Mouse (Mus musculus): ENCODE results near the gene 4933425L06Rik. TPM values are rescaled to one million over a fixed set of nuclear protein-coding genes. Genes with fewer than 3 reads are reported as not detected.

Gene 4933425L06Rik
- total and polyA plus RNA-seq, 3 experiments: not detected

DNA sequence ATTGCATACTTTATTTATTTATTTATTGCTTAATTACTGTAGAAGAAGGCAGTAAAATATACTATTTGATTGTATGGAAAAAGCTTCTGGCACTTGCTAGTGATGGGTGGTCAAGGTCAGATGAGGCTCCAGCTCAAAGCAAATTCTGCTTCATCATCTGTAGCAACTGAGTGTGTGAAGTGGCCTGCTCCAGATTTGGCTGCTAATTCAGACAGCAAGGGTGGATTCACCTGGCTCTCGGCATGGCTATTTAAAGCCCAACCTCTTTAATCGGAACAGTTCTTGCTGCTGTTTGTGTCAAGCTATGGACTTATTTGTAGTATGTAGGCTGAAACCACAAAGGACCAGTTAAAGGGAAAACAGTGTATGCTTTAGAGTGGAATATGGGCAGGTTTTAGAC lies 50.9 kb downstream of the 4933425L06Rik start:
- Histone ChIP-seq H3K27me3 (ENCODE audit: control insufficient read depth in 1 of 2, insufficient read depth in 2 of 2, low read length in 2 of 2) (no peaks in the 10 kb centered on the region), H3K27ac (ENCODE audit: control insufficient read depth, low read depth, low read length) (no peak overlapping the region), H3K79me2 (ENCODE audit: control insufficient read depth, insufficient read depth, low read length, poor library complexity) (no peaks in the 10 kb centered on the region), H3K36me3 (ENCODE audit: control insufficient read depth in 1 of 2, insufficient read depth in 2 of 2, low read length in 2 of 2) (peaks cover 0 to 7% of the 10 kb centered on the region in 2 experiments; a peak in 2 of 4 replicates), H3K4me1 (ENCODE audit: control insufficient read depth in 1 of 2, insufficient read depth in 2 of 2, low read length in 2 of 2) (peaks cover 4 to 5% of the 10 kb centered on the region in 2 experiments; a peak in 3 of 4 replicates), H3K9ac (ENCODE audit: control insufficient read depth, low read depth, low read length, poor library complexity, severe bottlenecking) (no peak overlapping the region), H3K4me3 (ENCODE audit: control insufficient read depth in 1 of 2, insufficient read depth in 1 of 2, low read depth in 2 of 2, low read length in 2 of 2) (no peak overlapping the region), H3K9me3 (replicated peaks; ENCODE audit: insufficient read depth, low read length) (no peaks in the 10 kb centered on the region)
- no peak for DNase-seq (ENCODE audit: low read depth, low spot score)
- TF ChIP-seq ELF1 (IDR thresholded peaks at IDR 0.05; ENCODE audit: low read depth, low read length) (no peak), EP300 (IDR thresholded peaks at IDR 0.05; ENCODE audit: low read depth in 1 of 2, low read length in 2 of 2) (no peak), TBP (IDR thresholded peaks at IDR 0.05; ENCODE audit: low read depth, low read length) (no peak), ZC3H11A (IDR thresholded peaks at IDR 0.05; ENCODE audit: low read depth, low read length) (no peak), SIN3A (IDR thresholded peaks at IDR 0.05; ENCODE audit: low read length) (no peak), GATA1 (IDR thresholded peaks at IDR 0.05; ENCODE audit: low read depth, low read length) (no peak), MXI1 (IDR thresholded peaks at IDR 0.05; ENCODE audit: low read depth, low read length) (no peak), CHD2 (IDR thresholded peaks at IDR 0.05; ENCODE audit: low read length) (no peak), JUND (IDR thresholded peaks at IDR 0.05; ENCODE audit: low read depth, low read length) (no peak), MYB (IDR thresholded peaks at IDR 0.05; ENCODE audit: low read depth, low read length) (no peak), ZNF384 (IDR thresholded peaks at IDR 0.05; ENCODE audit: low read depth, low read length) (no peak), POLR2AphosphoS2 (IDR thresholded peaks at IDR 0.05; ENCODE audit: low read length) (no peak), CHD1 (IDR thresholded peaks at IDR 0.05; ENCODE audit: low read depth, low read length) (no peak), BHLHE40 (IDR thresholded peaks at IDR 0.05; ENCODE audit: borderline replicate concordance, low read depth, low read length) (no peak), ZKSCAN1 (IDR thresholded peaks at IDR 0.05; ENCODE audit: low read depth, low read length) (no peak)

DNA sequence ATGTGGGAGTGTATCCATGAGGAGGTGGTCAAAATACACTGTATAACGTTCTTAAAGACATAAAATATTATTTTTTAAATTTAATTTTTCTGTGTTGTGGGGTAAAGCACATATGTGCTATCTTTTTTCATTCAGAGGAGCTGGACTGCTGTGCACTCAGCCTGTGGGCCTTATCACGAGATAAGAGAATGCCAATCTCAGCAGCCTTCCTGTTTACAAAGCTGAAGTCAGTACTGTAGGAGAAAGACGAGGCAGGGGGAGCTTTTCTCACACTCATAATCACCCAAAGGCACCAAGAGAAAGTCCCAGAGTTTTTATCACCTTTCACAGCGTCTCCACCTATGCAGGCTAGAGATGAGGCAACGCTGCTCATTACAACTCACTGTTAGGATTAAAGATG lies 52.5 kb downstream of the 4933425L06Rik start:
- H3K27ac ChIP-seq (ENCODE audit: control insufficient read depth, low read depth, low read length): no peak overlapping the region
- H3K4me1 ChIP-seq (ENCODE audit: control insufficient read depth in 1 of 2, insufficient read depth in 2 of 2, low read length in 2 of 2): peaks cover 4 to 9% of the 10 kb centered on the region in 2 experiments; a peak in 3 of 4 replicates
- H3K4me3 ChIP-seq (ENCODE audit: control insufficient read depth in 1 of 2, insufficient read depth in 1 of 2, low read depth in 2 of 2, low read length in 2 of 2): no peak overlapping the region
- DNase-seq (ENCODE audit: low read depth, low spot score): peak; percentile 60
- peaks cover 0 to 10% of the 10 kb centered on the region in 2 experiments; a peak in 2 of 4 replicates for H3K36me3 ChIP-seq (ENCODE audit: control insufficient read depth in 1 of 2, insufficient read depth in 2 of 2, low read length in 2 of 2)
- no peak overlapping the region for H3K9ac ChIP-seq (ENCODE audit: control insufficient read depth, low read depth, low read length, poor library complexity, severe bottlenecking)
- no peaks in the 10 kb centered on the region for H3K27me3 ChIP-seq (ENCODE audit: control insufficient read depth in 1 of 2, insufficient read depth in 2 of 2, low read length in 2 of 2)
- no peaks in the 10 kb centered on the region for H3K79me2 ChIP-seq (ENCODE audit: control insufficient read depth, insufficient read depth, low read length, poor library complexity)
- TF ChIP-seq RAD21 (IDR thresholded peaks at IDR 0.05; ENCODE audit: low read depth, low read length): no peak
- no peak for TF ChIP-seq KAT2A (conservative IDR thresholded peaks at IDR 0.05; ENCODE audit: low read depth, low read length)
- peak; percentile 87 for TF ChIP-seq TCF12 (IDR thresholded peaks at IDR 0.05; ENCODE audit: low read depth, low read length)
- no peak for TF ChIP-seq USF2 (IDR thresholded peaks at IDR 0.05; ENCODE audit: borderline replicate concordance in 1 of 2, insufficient read depth in 1 of 2, low read depth in 1 of 2, low read length in 2 of 2)
- TF ChIP-seq BHLHE40 (IDR thresholded peaks at IDR 0.05; ENCODE audit: borderline replicate concordance, low read depth, low read length): peak; percentile 57; the same call in 1 of the 2 replicates
- no peak for TF ChIP-seq POLR2A (IDR thresholded peaks at IDR 0.05; ENCODE audit: control insufficient read depth in 1 of 2, insufficient read depth in 1 of 2, low read depth in 1 of 2, low read length in 2 of 2, poor library complexity in 1 of 2)
- TF ChIP-seq ZNF384 (IDR thresholded peaks at IDR 0.05; ENCODE audit: low read depth, low read length): no peak
- no peak for TF ChIP-seq HCFC1 (IDR thresholded peaks at IDR 0.05; ENCODE audit: low read depth, low read length)
- TF ChIP-seq EP300 (IDR thresholded peaks at IDR 0.05; ENCODE audit: low read depth in 1 of 2, low read length in 2 of 2): peak; percentile 81 to 84
- TF ChIP-seq NELFE (IDR thresholded peaks at IDR 0.05; ENCODE audit: low read depth, low read length): no peak
- TF ChIP-seq MAX (IDR thresholded peaks at IDR 0.05; ENCODE audit: low read length): no peak
- no peak for TF ChIP-seq UBTF (IDR thresholded peaks at IDR 0.05; ENCODE audit: borderline replicate concordance, insufficient read depth, low read depth, low read length)
- no peak for TF ChIP-seq MYC (IDR thresholded peaks at IDR 0.05; ENCODE audit: low read depth, low read length)
- no peak for TF ChIP-seq CHD1 (IDR thresholded peaks at IDR 0.05; ENCODE audit: low read depth, low read length)
- peak; percentile 37; the same call in 1 of the 2 replicates for TF ChIP-seq TAL1 (IDR thresholded peaks at IDR 0.05; ENCODE audit: low read length)
- no peak for TF ChIP-seq POLR2AphosphoS2 (IDR thresholded peaks at IDR 0.05; ENCODE audit: low read length)
- TF ChIP-seq RCOR1 (IDR thresholded peaks at IDR 0.05; ENCODE audit: low read depth, low read length): peak; percentile 99
- TF ChIP-seq GATA1 (IDR thresholded peaks at IDR 0.05; ENCODE audit: low read depth, low read length): peak; percentile 93
- TF ChIP-seq ETS1 (IDR thresholded peaks at IDR 0.05; ENCODE audit: low read depth, low read length): peak; percentile 61; the same call in 1 of the 2 replicates
- TF ChIP-seq CTCF (IDR thresholded peaks at IDR 0.05 in 2 of 3, conservative IDR thresholded peaks at IDR 0.05 in 1 of 3; ENCODE audit: control insufficient read depth in 1 of 3, insufficient read depth in 1 of 3, low read depth in 2 of 3, low read length in 3 of 3, poor library complexity in 1 of 3, severe bottlenecking in 1 of 3): no peak
- no peak for TF ChIP-seq E2F4 (IDR thresholded peaks at IDR 0.05; ENCODE audit: borderline replicate concordance, low read depth, low read length)
- no peaks in the 10 kb centered on the region for H3K9me3 ChIP-seq (replicated peaks; ENCODE audit: insufficient read depth, low read length)
